Comparison of ENCODE assay signal across 8 mouse cellular contexts in the genomic region with DNA sequence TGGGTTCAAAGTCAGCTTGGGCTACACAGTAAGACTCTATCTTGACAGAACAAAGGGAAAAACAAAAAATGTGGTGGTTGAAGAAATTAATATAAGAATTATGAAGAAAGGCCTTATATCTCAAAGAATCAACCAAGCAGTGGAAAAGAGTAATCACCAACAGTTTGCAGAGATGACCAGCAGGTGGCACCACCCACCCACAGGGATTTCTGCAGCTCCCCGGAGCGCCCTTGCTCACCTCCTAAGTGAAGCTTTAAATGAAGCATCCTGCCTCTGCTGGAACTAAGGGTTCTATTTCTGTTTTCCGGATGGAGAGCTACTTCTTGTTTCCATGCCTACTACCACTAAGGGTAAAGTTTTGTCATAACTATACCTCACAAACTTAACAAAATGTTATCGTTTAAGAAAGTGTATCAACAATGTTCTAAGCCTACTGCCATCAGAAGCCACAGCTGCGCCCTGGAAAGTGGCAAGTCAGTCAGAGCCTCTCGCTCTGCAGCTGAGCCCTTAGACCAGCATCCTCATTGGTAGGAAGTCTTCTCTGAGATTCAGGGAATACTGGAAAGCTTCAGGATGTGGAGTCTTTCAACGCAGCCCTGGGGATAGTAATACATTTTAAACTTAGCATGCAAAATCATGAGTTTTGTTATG. TPM values are rescaled to one million over a fixed set of nuclear protein-coding genes. Genes with fewer than 3 reads are reported as not detected.
DNase-seq lines count a peak whose midpoint lies in the region; ATAC-seq and TF ChIP-seq lines count a peak whose summit lies in the region.

No protein-coding gene starts in this region.

- 26% methylated on average over 7 of the region's 7 CpGs for WGBS in heart, adult 2 months
- 36% methylated on average over 7 of the region's 7 CpGs for WGBS in heart, embryonic 10.5 days
- WGBS in limb, embryonic 13.5 days = 31% methylated on average over 7 of the region's 7 CpGs
- WGBS in stomach, embryonic 14.5 days = 29% methylated on average over 7 of the region's 7 CpGs

- H3K27me3 ChIP-seq in heart, adult 2 months (ENCODE audit: control insufficient read depth, insufficient read depth, low read length) = 0 out of 2 replicates have a peak, but pooled peaks cover 1% of the 10 kb centered on the region
- H3K27me3 ChIP-seq in heart, embryonic 10.5 days (ENCODE audit: insufficient read depth, poor library complexity, severe bottlenecking) = no peaks in the 10 kb centered on the region
- no peaks in the 10 kb centered on the region for H3K27me3 ChIP-seq in limb, embryonic 13.5 days
- no peaks in the 10 kb centered on the region for H3K27me3 ChIP-seq in stomach, embryonic 14.5 days (ENCODE audit: control insufficient read depth, insufficient read depth, low read length)

- no peak for TF ChIP-seq POLR2A in heart, adult 2 months (IDR thresholded peaks at IDR 0.05; ENCODE audit: insufficient read depth, low read depth, low read length)

- no peaks in the 10 kb centered on the region for H3K36me3 ChIP-seq in heart, adult 2 months (ENCODE audit: control insufficient read depth, insufficient read depth, low read length)
- no peaks in the 10 kb centered on the region for H3K36me3 ChIP-seq in heart, embryonic 10.5 days
- no peaks in the 10 kb centered on the region for H3K36me3 ChIP-seq in limb, embryonic 13.5 days
- no peaks in the 10 kb centered on the region for H3K36me3 ChIP-seq in stomach, embryonic 14.5 days (ENCODE audit: control insufficient read depth, insufficient read depth, low read length)

- H3K9me3 ChIP-seq in heart, embryonic 10.5 days = no peaks in the 10 kb centered on the region
- no peaks in the 10 kb centered on the region for H3K9me3 ChIP-seq in limb, embryonic 13.5 days
- no peaks in the 10 kb centered on the region for H3K9me3 ChIP-seq in stomach, embryonic 14.5 days (ENCODE audit: control insufficient read depth, low read depth, low read length)

- H3K4me1 ChIP-seq in heart, adult 2 months (ENCODE audit: control insufficient read depth, insufficient read depth, low read length) = no peaks in the 10 kb centered on the region
- no peaks in the 10 kb centered on the region for H3K4me1 ChIP-seq in heart, embryonic 10.5 days
- no peaks in the 10 kb centered on the region for H3K4me1 ChIP-seq in limb, embryonic 13.5 days
- H3K4me1 ChIP-seq in stomach, embryonic 14.5 days (ENCODE audit: control insufficient read depth, insufficient read depth, low read length) = no peaks in the 10 kb centered on the region

- no peak overlapping the region for H3K9ac ChIP-seq in heart, adult 2 months (ENCODE audit: low read depth, low read length)
- H3K9ac ChIP-seq in limb, embryonic 13.5 days = no peak overlapping the region
- H3K9ac ChIP-seq in stomach, embryonic 14.5 days (replicated peaks; ENCODE audit: low read depth, low read length) = no peak overlapping the region

- no peaks in the 10 kb centered on the region for H3K79me2 ChIP-seq in heart, adult 2 months (replicated peaks; ENCODE audit: control insufficient read depth, insufficient read depth, low read length)

- H3K4me3 ChIP-seq in heart, adult 2 months = no peak overlapping the region
- no peak overlapping the region for H3K4me3 ChIP-seq in heart, embryonic 10.5 days
- H3K4me3 ChIP-seq in limb, embryonic 13.5 days = no peak overlapping the region
- no peak overlapping the region for H3K4me3 ChIP-seq in stomach, embryonic 14.5 days (ENCODE audit: low read depth, low read length)

- H3K4me2 ChIP-seq in limb, embryonic 13.5 days (replicated peaks) = no peak overlapping the region
- H3K4me2 ChIP-seq in stomach, embryonic 14.5 days (replicated peaks; ENCODE audit: low read depth, low read length) = no peak overlapping the region

- DNase-seq in heart, adult 2 months = peak; percentile 59 to 77
- no peak for DNase-seq in heart, embryonic 10.5 days (ENCODE audit: low spot score)
- peak; percentile 72 for DNase-seq in embryo, embryonic 10 days (ENCODE audit: low spot score)
- DNase-seq in gastrocnemius, postnatal 36 days = peak; percentile 45 to 48
- peak; percentile 84 for DNase-seq in kidney, adult 9 months
- peak; percentile 72 for DNase-seq in neural tube, embryonic 10.5 days (ENCODE audit: extremely low spot score, low spot score)

- 0 out of 2 replicates have a peak, but pooled peaks have one; percentile 41 for TF ChIP-seq EP300 in heart, adult 2 months (IDR thresholded peaks at IDR 0.05; ENCODE audit: insufficient read depth, low read depth, low read length)

- H3K27ac ChIP-seq in heart, adult 2 months = no peak overlapping the region
- H3K27ac ChIP-seq in heart, embryonic 10.5 days = no peak overlapping the region
- H3K27ac ChIP-seq in limb, embryonic 13.5 days = no peak overlapping the region
- H3K27ac ChIP-seq in stomach, embryonic 14.5 days (ENCODE audit: low read length) = no peak overlapping the region

- intact Hi-C loops in heart, adult 2 months (cut with DNase I) = loop anchor here (1.0 kb wide), 1 partner anchor 143 kb away; no protein-coding TSS in a partner anchor
- intact Hi-C loops in gastrocnemius, postnatal 36 days (cut with DNase I) = no loop called here

- peak; percentile 42; the same call in 1 of the 2 replicates for ATAC-seq in limb, embryonic 13.5 days (ENCODE audit: low FRiP score, low read depth)
- ATAC-seq in stomach, embryonic 14.5 days (ENCODE audit: insufficient number of reproducible peaks, insufficient read depth, low FRiP score, low read depth) = peak; percentile 65; the same call in 1 of the 2 replicates

- TF ChIP-seq CTCF in heart, adult 2 months (IDR thresholded peaks at IDR 0.05) = no peak; the same call in 1 of the 2 replicates

RNA-seq across cellular contexts. Expression of gene Mrpl19, which starts 10.3 kb away (rescaled TPM):
- 10 to 100 TPM; 33.7 to 40.4 TPM for total RNA-seq in heart, adult 2 months (2021)
- polyA plus RNA-seq in heart, adult 2 months (2012; rRNA removed) = 5.6 and 11.8 TPM in 2 replicates
- 75.8 and 83.3 TPM in 2 replicates for polyA plus RNA-seq in heart, embryonic 10.5 days (2016; fragmentation: Nextera tagmentation; extraction: Ambion mirVana)
- total RNA-seq in gastrocnemius, postnatal 36 days (2021) = 10 to 100 TPM; 16.1 to 19.7 TPM
- 52.9 and 58.1 TPM in 2 replicates for polyA plus RNA-seq in limb, embryonic 13.5 days (2015; fragmentation: Nextera tagmentation; extraction: Ambion mirVana)
- polyA plus RNA-seq in stomach, embryonic 14.5 days (2014; fragmentation: Nextera tagmentation; extraction: Ambion mirVana) = 48.6 and 53.1 TPM in 2 replicates

RNA-seq across cellular contexts. Expression of gene Gcfc2, which starts 52.6 kb away (rescaled TPM):
- 1 to 10 TPM; 3.2 to 3.8 TPM for total RNA-seq in heart, adult 2 months (2021)
- 1.1 and 2.9 TPM in 2 replicates for polyA plus RNA-seq in heart, adult 2 months (2012; rRNA removed)
- polyA plus RNA-seq in heart, embryonic 10.5 days (2016; fragmentation: Nextera tagmentation; extraction: Ambion mirVana) = 6.4 and 10.1 TPM in 2 replicates
- 1 to 10 TPM; 2.0 to 2.1 TPM for total RNA-seq in gastrocnemius, postnatal 36 days (2021)
- polyA plus RNA-seq in limb, embryonic 13.5 days (2015; fragmentation: Nextera tagmentation; extraction: Ambion mirVana) = 13.0 and 13.7 TPM in 2 replicates
- polyA plus RNA-seq in stomach, embryonic 14.5 days (2014; fragmentation: Nextera tagmentation; extraction: Ambion mirVana) = 17.1 and 19.1 TPM in 2 replicates
